In the genomic region with DNA sequence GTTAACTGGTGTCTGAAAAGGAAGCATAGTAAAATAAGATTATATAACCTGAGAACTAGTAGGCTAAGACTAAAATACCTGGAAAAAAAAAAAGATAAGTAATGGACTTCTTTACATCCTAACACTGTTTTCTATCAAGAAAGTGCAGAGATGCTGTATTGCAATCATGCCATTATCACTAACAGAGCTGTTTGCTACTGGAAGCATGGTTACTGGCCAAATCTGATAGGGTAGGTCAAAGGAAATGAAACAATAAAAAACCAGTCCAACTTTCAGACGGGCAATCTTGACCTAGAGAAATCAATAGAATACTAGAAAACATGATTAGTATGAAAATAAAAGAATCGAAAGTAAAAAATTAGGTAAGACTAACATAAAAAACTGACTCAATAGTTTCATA, we compare ENCODE assay signal across 16 mouse cellular contexts.
"Had no signal": no experiment of that assay in that cellular context is flagged by ENCODE, and none has a peak within 500 bp of the region (broad histone marks: within the 10 kb centered on the region; RNA-seq: fewer than 3 reads in every experiment).

No protein-coding gene starts in this region.

- H3K4me3 ChIP-seq: lung, embryonic 15.5 days; midbrain, embryonic 13.5 days; midbrain, embryonic 15.5 days; neural tube, embryonic 12.5 days; stomach, embryonic 15.5 days had no signal

- H3K9me3 ChIP-seq: lung, embryonic 15.5 days; midbrain, embryonic 13.5 days; midbrain, embryonic 15.5 days; neural tube, embryonic 12.5 days; stomach, embryonic 15.5 days had no signal

- DNase-seq: lung, adult 2 months; lung, postnatal 14 days; lung, postnatal 36 days; right cerebral cortex, postnatal 14 days; thymus, adult 2 months; thymus, postnatal 25 days; thymus, postnatal 4 days had no signal

- H3K4me1 ChIP-seq: lung, embryonic 15.5 days; midbrain, embryonic 13.5 days; midbrain, embryonic 15.5 days; neural tube, embryonic 12.5 days; stomach, embryonic 15.5 days had no signal

- ATAC-seq: lung, postnatal 0 days; midbrain, embryonic 13.5 days; midbrain, embryonic 15.5 days had no signal

- H3K27me3 ChIP-seq: lung, embryonic 15.5 days; midbrain, embryonic 13.5 days; midbrain, embryonic 15.5 days; neural tube, embryonic 12.5 days; stomach, embryonic 15.5 days had no signal

- H3K27ac ChIP-seq: lung, embryonic 15.5 days; macrophage; midbrain, embryonic 13.5 days; neural tube, embryonic 12.5 days; stomach, embryonic 15.5 days; stomach, postnatal 0 days had no signal

- H3K9ac ChIP-seq: lung, embryonic 15.5 days; midbrain, embryonic 13.5 days; midbrain, embryonic 15.5 days; neural tube, embryonic 12.5 days; stomach, embryonic 15.5 days had no signal

- H3K4me2 ChIP-seq: lung, embryonic 15.5 days; midbrain, embryonic 11.5 days; midbrain, embryonic 13.5 days; midbrain, embryonic 15.5 days; neural tube, embryonic 12.5 days; stomach, embryonic 15.5 days had no signal
